In the genomic region with DNA sequence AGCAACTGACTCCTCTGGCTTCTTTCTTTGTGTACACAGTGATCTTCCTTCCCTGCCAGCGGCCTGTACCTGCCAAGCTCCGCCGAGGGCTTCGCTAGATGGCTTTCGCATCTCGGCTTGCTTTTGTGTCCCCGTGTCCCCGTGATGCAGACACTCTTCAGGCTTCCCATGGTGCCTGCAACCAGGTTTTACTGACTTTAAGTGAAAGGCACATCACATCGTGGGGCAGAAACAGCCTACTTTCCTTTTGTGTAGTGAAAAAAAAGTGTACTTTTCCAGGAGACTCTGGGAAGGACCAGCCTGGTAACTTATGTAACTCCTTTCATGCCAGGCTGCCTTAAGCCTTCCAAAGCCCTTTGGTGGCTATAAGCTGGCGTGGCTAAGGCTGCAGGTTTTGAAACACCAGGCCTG, we compare ENCODE assay signal across 17 mouse cellular contexts.
DNase-seq lines count a peak whose midpoint lies in the region; ATAC-seq and TF ChIP-seq lines count a peak whose summit lies in the region.
"Had no signal": no experiment of that assay in that cellular context is flagged by ENCODE, and none has a peak within 500 bp of the region (broad histone marks: within the 10 kb centered on the region; RNA-seq: fewer than 3 reads in every experiment).

No protein-coding gene starts in this region.

- H3K27me3 ChIP-seq in heart, adult 2 months (ENCODE audit: control insufficient read depth, insufficient read depth, low read length) = no peaks in the 10 kb centered on the region
- no peaks in the 10 kb centered on the region for H3K27me3 ChIP-seq in E14TG2a.4 (ENCODE audit: insufficient read depth, low read length)
- no peaks in the 10 kb centered on the region for H3K27me3 ChIP-seq in neural tube, embryonic 15.5 days (replicated peaks)
- H3K27me3 ChIP-seq: embryonic facial prominence, embryonic 13.5 days; hindbrain, embryonic 15.5 days; liver, embryonic 13.5 days; midbrain, embryonic 15.5 days had no signal

- H3K9me3 ChIP-seq in E14TG2a.4 (ENCODE audit: low read length) = no peaks in the 10 kb centered on the region
- no peaks in the 10 kb centered on the region for H3K9me3 ChIP-seq in neural tube, embryonic 15.5 days (replicated peaks)
- H3K9me3 ChIP-seq: embryonic facial prominence, embryonic 13.5 days; hindbrain, embryonic 15.5 days; liver, embryonic 13.5 days; midbrain, embryonic 15.5 days had no signal

- no peak for ATAC-seq in neural tube, embryonic 15.5 days (ENCODE audit: low FRiP score)
- ATAC-seq: forebrain, embryonic 14.5 days; midbrain, embryonic 15.5 days had no signal

- H3K4me3 ChIP-seq in heart, adult 2 months = peak overlapping the region; percentile 15; the same call in 1 of the 2 replicates
- no peak overlapping the region for H3K4me3 ChIP-seq in left cerebral cortex, adult 2 months
- peak overlapping the region; percentile 27 for H3K4me3 ChIP-seq in E14TG2a.4 (replicated peaks; ENCODE audit: low read length)
- H3K4me3 ChIP-seq in neural tube, embryonic 15.5 days (replicated peaks) = no peak overlapping the region
- H3K4me3 ChIP-seq: embryonic facial prominence, embryonic 13.5 days; hindbrain, embryonic 15.5 days; liver, embryonic 13.5 days; midbrain, embryonic 15.5 days had no signal

- peaks cover 7% of the 10 kb centered on the region for H3K79me2 ChIP-seq in heart, adult 2 months (replicated peaks; ENCODE audit: control insufficient read depth, insufficient read depth, low read length)

- no peak for TF ChIP-seq CTCF in heart, adult 2 months (IDR thresholded peaks at IDR 0.05)
- no peak for TF ChIP-seq CTCF in left cerebral cortex, adult 2 months (IDR thresholded peaks at IDR 0.05)
- no peak for TF ChIP-seq CTCF in E14TG2a.4 (conservative IDR thresholded peaks at IDR 0.05; ENCODE audit: low read length)

- no peak overlapping the region for H3K4me2 ChIP-seq in neural tube, embryonic 15.5 days
- H3K4me2 ChIP-seq: embryonic facial prominence, embryonic 13.5 days; hindbrain, embryonic 15.5 days; liver, embryonic 13.5 days; midbrain, embryonic 15.5 days had no signal

- DNase-seq in heart, adult 2 months = peak; percentile 30 to 41
- no peak for DNase-seq in heart, postnatal 10 days
- no peak for DNase-seq in left cerebral cortex, adult 2 months (ENCODE audit: extremely low spot score in 1 of 2, low spot score in 2 of 2)
- DNase-seq in left cerebral cortex, postnatal 14 days (ENCODE audit: low spot score in 2 of 2) = no peak
- peak; percentile 25 for DNase-seq in fat pad, adult 2 months (ENCODE audit: extremely low read depth, low read depth, low spot score)
- DNase-seq: cerebellum, postnatal 14 days; kidney, postnatal 25 days; layer of hippocampus, postnatal 36 days; liver, embryonic 13.5 days; thymus, adult 2 months had no signal

- H3K36me3 ChIP-seq in heart, adult 2 months (ENCODE audit: control insufficient read depth, insufficient read depth, low read length) = peaks cover 15% of the 10 kb centered on the region
- 0 out of 2 replicates have a peak, but pooled peaks cover 3% of the 10 kb centered on the region for H3K36me3 ChIP-seq in E14TG2a.4 (ENCODE audit: insufficient read depth, low read length)
- H3K36me3 ChIP-seq in neural tube, embryonic 15.5 days = no peaks in the 10 kb centered on the region
- H3K36me3 ChIP-seq: embryonic facial prominence, embryonic 13.5 days; hindbrain, embryonic 15.5 days; liver, embryonic 13.5 days; midbrain, embryonic 15.5 days had no signal

- no peak for TF ChIP-seq POLR2A in heart, adult 2 months (IDR thresholded peaks at IDR 0.05; ENCODE audit: insufficient read depth, low read depth, low read length)

- peak overlapping the region; percentile 26 for H3K9ac ChIP-seq in heart, adult 2 months (ENCODE audit: low read depth, low read length)
- H3K9ac ChIP-seq in neural tube, embryonic 15.5 days (replicated peaks) = no peak overlapping the region
- H3K9ac ChIP-seq: embryonic facial prominence, embryonic 13.5 days; hindbrain, embryonic 15.5 days; liver, embryonic 13.5 days; midbrain, embryonic 15.5 days had no signal

- TF ChIP-seq EP300 in heart, adult 2 months (IDR thresholded peaks at IDR 0.05; ENCODE audit: insufficient read depth, low read depth, low read length) = no peak

- 57% methylated on average over 10 of the region's 10 CpGs for WGBS in heart, adult 2 months
- WGBS in neural tube, embryonic 15.5 days = 78% methylated on average over 10 of the region's 10 CpGs

- H3K4me1 ChIP-seq in heart, adult 2 months (ENCODE audit: control insufficient read depth, insufficient read depth, low read length) = peaks cover 14% of the 10 kb centered on the region
- H3K4me1 ChIP-seq in E14TG2a.4 (replicated peaks; ENCODE audit: low read depth, low read length) = peaks cover 32% of the 10 kb centered on the region
- H3K4me1 ChIP-seq in neural tube, embryonic 15.5 days = no peaks in the 10 kb centered on the region
- H3K4me1 ChIP-seq: embryonic facial prominence, embryonic 13.5 days; hindbrain, embryonic 15.5 days; midbrain, embryonic 15.5 days had no signal

- H3K27ac ChIP-seq in heart, adult 2 months = peak overlapping the region; percentile 72
- peak overlapping the region; percentile 87 for H3K27ac ChIP-seq in left cerebral cortex, adult 2 months
- H3K27ac ChIP-seq in neural tube, embryonic 15.5 days (replicated peaks) = no peak overlapping the region
- H3K27ac ChIP-seq: embryonic facial prominence, embryonic 13.5 days; hindbrain, embryonic 15.5 days; liver, embryonic 13.5 days; macrophage; midbrain, embryonic 15.5 days had no signal

- intact Hi-C loops in heart, adult 2 months (cut with DNase I) = loop anchor here (2.0 to 5.0 kb wide), 2 partner anchors 94 to 112 kb away; no protein-coding TSS in a partner anchor
- intact Hi-C loops in heart, postnatal 10 days (cut with DNase I) = loop anchor here (1.0 to 5.0 kb wide), 3 partner anchors 20 to 114 kb away; partner anchors contain the start of gene Itpr1
- intact Hi-C loops in left cerebral cortex, adult 2 months (cut with DNase I) = no loop called here
- intact Hi-C loops in left cerebral cortex, postnatal 14 days (cut with DNase I) = no loop called here

Comparison
In these comparisons a context has a peak if more than half of its experiments do, and no peak if none do; other contexts are left out.
1. DNase-seq: peak in heart, adult 2 months (2 of 2) and fat pad, adult 2 months (single experiment); none in heart, postnatal 10 days (0 of 2), left cerebral cortex, adult 2 months (0 of 2) and left cerebral cortex, postnatal 14 days (0 of 2).
2. H3K4me3 ChIP-seq: peak in heart, adult 2 months (single experiment) and E14TG2a.4 (single experiment); none in left cerebral cortex, adult 2 months (single experiment) and neural tube, embryonic 15.5 days (single experiment).
3. intact Hi-C loops: an anchor here in heart, adult 2 months (2.0 to 5.0 kb wide) and heart, postnatal 10 days (1.0 to 5.0 kb wide); none called in left cerebral cortex, adult 2 months and left cerebral cortex, postnatal 14 days.